Mouse (Mus musculus) c-Kit-positive CD71-negative TER-119-negative erythroid progenitor cells, embryonic 14.5 days (primary cell): ENCODE measurements around the gene Pxt1.
A peak's percentile ranks its signal among the peaks of the same experiment; 100 is the strongest.

Experiments
- DNase-seq: peaks from one replicate; pipeline ENCODE4 v3.0.0-alpha.2; 2013; ENCODE audit warnings: low read depth

Gene Pxt1

GRCm38 (mm10) chr17:28915060-28915628 is 28.5 kb downstream of the Pxt1 start, which contains the start of gene 4930539E08Rik:
4930539E08Rik (minus strand) TSS chr17:28915324.
- DNase-seq: no peak

GRCm38 (mm10) chr17:28913940-28914339 is 29.7 kb downstream of the Pxt1 start:
- no peak for DNase-seq

GRCm38 (mm10) chr17:28913200-28913599 is 30.4 kb downstream of the Pxt1 start:
- DNase-seq: no peak

- no peak for DNase-seq
Observed at GRCm38 (mm10) chr17:28910139-28910538, 33.5 kb downstream of the Pxt1 start.

GRCm38 (mm10) chr17:28909252-28909941 is 34.2 kb downstream of the Pxt1 start:
- no peak for DNase-seq

- no peak for DNase-seq
Observed at GRCm38 (mm10) chr17:28907959-28908358, 35.7 kb downstream of the Pxt1 start.

- no peak for DNase-seq
Observed at GRCm38 (mm10) chr17:28905377-28905916, 38.2 kb downstream of the Pxt1 start.

GRCm38 (mm10) chr17:28904546-28905376 is 38.9 kb downstream of the Pxt1 start:
- peak; percentile 63 for DNase-seq

GRCm38 (mm10) chr17:28901559-28901958 is 42.1 kb downstream of the Pxt1 start:
- DNase-seq: no peak

GRCm38 (mm10) chr17:28899427-28899826 is 44.2 kb downstream of the Pxt1 start:
- DNase-seq: no peak

GRCm38 (mm10) chr17:28898249-28898648 is 45.4 kb downstream of the Pxt1 start:
- no peak for DNase-seq

GRCm38 (mm10) chr17:28897817-28898216 is 45.8 kb downstream of the Pxt1 start:
- no peak for DNase-seq

GRCm38 (mm10) chr17:28896095-28896780 is 47.4 kb downstream of the Pxt1 start:
- DNase-seq: no peak

GRCm38 (mm10) chr17:28895217-28895875 is 48.3 kb downstream of the Pxt1 start:
- DNase-seq: no peak

GRCm38 (mm10) chr17:28894050-28894767 is 49.4 kb downstream of the Pxt1 start:
- DNase-seq: no peak

GRCm38 (mm10) chr17:28886266-28886665 is 57.4 kb downstream of the Pxt1 start:
- DNase-seq: no peak

- no peak for DNase-seq
Observed at GRCm38 (mm10) chr17:28885231-28885630, 58.4 kb downstream of the Pxt1 start.
